Mouse (Mus musculus): ENCODE measurements around the gene Gstp2. TPM values are rescaled to one million over a fixed set of nuclear protein-coding genes. Genes with fewer than 3 reads are reported as not detected.

Gene Gstp2
- polyA plus RNA-seq, 1 experiment from 2014 or later: 0.61 TPM

DNA sequence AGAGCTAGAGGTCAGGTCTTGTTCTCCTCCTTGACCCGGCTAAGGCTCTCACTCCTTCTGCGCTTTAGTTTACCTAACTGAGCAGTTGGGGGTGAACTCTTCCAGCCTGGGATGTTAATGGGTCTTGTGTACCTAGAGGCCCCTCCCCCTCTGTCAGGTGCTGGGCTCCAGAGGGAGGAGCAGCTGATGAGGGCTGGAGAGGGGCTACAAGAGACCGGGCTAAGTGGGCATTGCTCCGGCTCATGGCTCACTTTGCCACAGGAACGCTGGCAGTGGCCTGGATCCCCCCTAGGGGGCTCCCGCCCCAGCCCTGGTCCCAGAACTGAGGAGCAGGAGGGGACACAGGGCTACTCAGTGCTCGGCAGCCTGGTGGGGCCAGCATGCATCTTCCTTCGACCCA is 38.0 kb upstream of the Gstp2 start:
- no peaks in the 10 kb centered on the region for H3K9me3 ChIP-seq
- H3K27me3 ChIP-seq: no peaks in the 10 kb centered on the region; the same call in 1 of the 2 replicates
- no peak for ATAC-seq (ENCODE audit: low FRiP score, low read depth)
- no peaks in the 10 kb centered on the region for H3K4me1 ChIP-seq
- no peak overlapping the region for H3K9ac ChIP-seq
- H3K27ac ChIP-seq: no peak overlapping the region
- H3K36me3 ChIP-seq: no peaks in the 10 kb centered on the region
- no peak overlapping the region for H3K4me2 ChIP-seq (replicated peaks)
- H3K4me3 ChIP-seq: no peak overlapping the region
- WGBS: 23% methylated on average over 8 of the region's 8 CpGs

GRCm38 (mm10) chr19:4083316-4083715 is 37.5 kb upstream of the Gstp2 start:
- Histone ChIP-seq H3K4me2 (replicated peaks) (no peak overlapping the region), H3K9ac (no peak overlapping the region), H3K36me3 (no peaks in the 10 kb centered on the region), H3K9me3 (no peaks in the 10 kb centered on the region), H3K4me3 (no peak overlapping the region), H3K27ac (no peak overlapping the region), H3K27me3 (no peaks in the 10 kb centered on the region; the same call in 1 of the 2 replicates), H3K4me1 (no peaks in the 10 kb centered on the region)
- no peak for ATAC-seq (ENCODE audit: low FRiP score, low read depth)
- WGBS: 74% methylated on average over 7 of the region's 7 CpGs

DNA sequence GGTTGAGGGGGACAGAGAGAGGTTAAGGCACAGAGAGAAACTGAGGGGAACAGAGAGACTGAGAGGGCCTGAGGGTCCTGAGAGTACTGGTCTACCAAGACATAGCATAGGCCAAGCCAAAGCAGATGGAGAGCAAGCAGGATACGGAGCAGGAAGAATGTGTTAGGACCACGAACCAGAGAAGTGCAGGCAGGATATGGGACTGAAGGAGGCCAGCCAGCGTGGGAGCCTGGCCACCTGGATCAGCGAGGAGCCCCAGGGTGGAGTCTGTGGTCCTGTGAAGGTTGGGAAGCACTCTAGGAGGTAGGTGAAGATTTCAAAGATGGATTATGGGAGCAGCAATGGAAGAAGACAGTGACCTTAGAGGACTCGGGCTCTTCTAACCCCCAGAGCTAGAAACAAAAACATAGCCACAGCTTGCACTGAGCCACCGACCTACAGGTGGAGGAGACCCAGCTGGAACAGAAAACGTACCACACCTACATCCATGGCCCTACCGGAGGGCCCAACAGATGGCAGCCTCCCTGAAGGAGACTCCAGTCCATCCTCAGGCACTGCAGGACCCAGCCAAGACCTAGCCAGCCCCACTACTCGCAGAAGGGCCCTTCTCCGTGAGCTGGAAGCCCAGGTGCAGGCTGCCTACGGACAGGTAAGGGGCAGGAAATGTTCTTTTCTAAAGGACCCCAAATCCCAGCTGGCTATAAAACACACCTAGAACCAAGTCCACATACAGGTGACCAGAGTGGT is 36.6 kb upstream of the Gstp2 start:
- no peaks in the 10 kb centered on the region for H3K9me3 ChIP-seq
- H3K4me3 ChIP-seq: no peak overlapping the region
- no peak for ATAC-seq (ENCODE audit: low FRiP score, low read depth)
- WGBS: 77% methylated on average over 11 of the region's 11 CpGs
- H3K9ac ChIP-seq: no peak overlapping the region
- H3K4me2 ChIP-seq (replicated peaks): no peak overlapping the region
- no peak overlapping the region for H3K27ac ChIP-seq
- no peaks in the 10 kb centered on the region for H3K4me1 ChIP-seq
- H3K27me3 ChIP-seq: no peaks in the 10 kb centered on the region; the same call in 1 of the 2 replicates
- H3K36me3 ChIP-seq: no peaks in the 10 kb centered on the region

- no peak for ATAC-seq (ENCODE audit: low FRiP score, low read depth)
- no peak within 1 kb of the TSS for H3K4me2 ChIP-seq (replicated peaks)
- 64% methylated on average over 3 of the region's 3 CpGs for WGBS
- no peaks in the 10 kb centered on the region for H3K9me3 ChIP-seq
- H3K27ac ChIP-seq: no peak within 1 kb of the TSS
- H3K4me1 ChIP-seq: no peaks in the 10 kb centered on the region
- H3K4me3 ChIP-seq: no peak within 1 kb of the TSS
- H3K9ac ChIP-seq: no peak within 1 kb of the TSS
- no peaks in the 10 kb centered on the region; the same call in 1 of the 2 replicates for H3K27me3 ChIP-seq
- no peaks in the 10 kb centered on the region for H3K36me3 ChIP-seq
These were observed 35.6 kb upstream of the Gstp2 start, which contains the start of gene Cabp2 for GRCm38 (mm10) chr19:4081394-4081793. Cabp2 (plus strand) TSS chr19:4081578.

- ATAC-seq (ENCODE audit: low FRiP score, low read depth): no peak
- Histone ChIP-seq H3K36me3 (no peaks in the 10 kb centered on the region), H3K4me1 (no peaks in the 10 kb centered on the region), H3K4me3 (no peak overlapping the region), H3K9ac (no peak overlapping the region), H3K9me3 (no peaks in the 10 kb centered on the region), H3K4me2 (replicated peaks) (no peak overlapping the region), H3K27ac (no peak overlapping the region), H3K27me3 (no peaks in the 10 kb centered on the region; the same call in 1 of the 2 replicates)
- 67% methylated on average over 8 of the region's 8 CpGs for WGBS
These were observed 34.7 kb upstream of the Gstp2 start for GRCm38 (mm10) chr19:4080511-4081009.

DNA sequence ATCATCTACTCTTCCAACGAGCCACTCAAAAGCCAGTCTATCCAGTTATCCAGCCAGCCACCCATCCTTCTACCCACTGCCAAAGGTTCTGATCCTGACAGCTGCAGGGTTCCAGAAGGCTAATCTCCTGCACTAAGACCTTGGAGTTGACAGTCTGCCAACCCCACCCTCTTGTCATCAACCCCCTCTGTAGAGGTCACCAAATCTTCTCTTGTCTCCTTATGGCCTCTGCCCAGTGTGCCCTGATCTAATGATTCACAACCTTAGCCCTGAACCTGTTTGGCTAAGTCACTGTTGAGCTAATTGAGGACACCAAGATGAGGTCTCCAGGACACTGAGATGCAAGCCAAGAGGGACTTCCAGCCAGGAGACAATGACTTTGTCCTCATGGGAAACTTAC is 33.8 kb upstream of the Gstp2 start:
- no peaks in the 10 kb centered on the region for H3K4me1 ChIP-seq
- no peak overlapping the region for H3K4me3 ChIP-seq
- H3K4me2 ChIP-seq (replicated peaks): no peak overlapping the region
- H3K36me3 ChIP-seq: no peaks in the 10 kb centered on the region
- H3K27me3 ChIP-seq: no peaks in the 10 kb centered on the region
- no peaks in the 10 kb centered on the region for H3K9me3 ChIP-seq
- WGBS: 76% methylated on average over 1 of the region's 1 CpGs
- H3K9ac ChIP-seq: no peak overlapping the region
- no peak for ATAC-seq (ENCODE audit: low FRiP score, low read depth)
- no peak overlapping the region for H3K27ac ChIP-seq

DNA sequence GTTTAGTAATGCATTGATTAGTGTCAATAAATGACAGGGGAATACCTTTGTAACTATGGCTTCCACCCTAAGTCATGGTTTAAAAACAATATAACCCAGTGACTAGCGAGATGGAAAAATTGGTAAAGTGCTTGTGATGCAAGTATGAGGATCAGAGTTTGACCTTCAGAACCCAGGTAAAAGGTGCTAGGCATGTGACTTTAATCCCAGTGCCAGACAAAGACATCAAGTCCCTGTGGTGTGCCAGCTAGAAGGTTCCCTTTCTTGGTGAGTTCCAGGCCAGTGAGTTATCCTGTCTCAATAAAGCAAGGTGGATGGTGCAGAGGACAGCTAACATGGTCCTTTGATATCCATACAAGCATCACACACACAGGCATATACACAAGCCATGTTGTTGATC is 29.7 kb upstream of the Gstp2 start:
- no peak overlapping the region for H3K4me2 ChIP-seq (replicated peaks)
- H3K9ac ChIP-seq: no peak overlapping the region
- no peak for ATAC-seq (ENCODE audit: low FRiP score, low read depth)
- no peaks in the 10 kb centered on the region for H3K27me3 ChIP-seq
- H3K4me3 ChIP-seq: no peak overlapping the region
- H3K9me3 ChIP-seq: no peaks in the 10 kb centered on the region
- H3K27ac ChIP-seq: no peak overlapping the region
- H3K36me3 ChIP-seq: no peaks in the 10 kb centered on the region
- no peaks in the 10 kb centered on the region for H3K4me1 ChIP-seq
- 83% methylated on average over 1 of the region's 1 CpGs for WGBS

DNA sequence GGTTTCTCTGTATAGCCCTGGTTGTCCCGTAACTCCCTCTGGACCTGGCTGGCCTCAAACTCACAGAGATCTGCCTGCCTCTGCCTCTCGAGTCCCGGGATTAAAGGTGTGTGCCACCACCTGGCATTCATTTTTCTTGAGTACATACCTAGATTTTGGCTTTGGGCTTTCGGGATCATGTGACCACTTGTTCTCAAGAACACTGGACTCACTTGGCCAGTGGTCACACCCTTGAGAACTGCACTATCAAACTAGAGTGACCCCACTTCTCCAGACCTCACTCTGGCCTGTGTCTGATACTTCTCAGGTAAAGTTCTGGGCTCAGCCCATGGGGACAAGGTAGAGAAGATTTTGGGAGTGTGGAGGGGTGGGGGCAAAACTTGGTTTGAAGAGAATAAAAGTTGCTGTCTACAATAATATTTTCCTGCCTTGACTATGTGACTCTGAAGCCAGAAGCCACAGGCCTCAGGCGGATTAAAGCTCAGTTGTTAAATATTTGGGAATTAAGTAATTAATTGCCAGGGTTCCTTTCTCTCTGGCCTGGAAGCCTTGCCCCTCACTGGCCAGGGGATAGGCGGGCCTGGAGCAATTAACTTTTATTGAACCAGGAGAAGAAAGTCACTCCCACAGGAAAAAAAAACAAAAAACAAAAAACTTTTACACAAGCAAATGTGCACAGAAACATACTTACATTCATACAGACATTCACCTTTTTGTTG is 27.0 kb upstream of the Gstp2 start:
- H3K9ac ChIP-seq: no peak overlapping the region
- H3K4me2 ChIP-seq (replicated peaks): no peak overlapping the region
- ATAC-seq (ENCODE audit: low FRiP score, low read depth): no peak
- H3K27me3 ChIP-seq: no peaks in the 10 kb centered on the region
- H3K4me1 ChIP-seq: no peaks in the 10 kb centered on the region
- H3K4me3 ChIP-seq: no peak overlapping the region
- no peaks in the 10 kb centered on the region for H3K36me3 ChIP-seq
- H3K9me3 ChIP-seq: no peaks in the 10 kb centered on the region
- 66% methylated on average over 6 of the region's 6 CpGs for WGBS
- no peak overlapping the region for H3K27ac ChIP-seq

DNA sequence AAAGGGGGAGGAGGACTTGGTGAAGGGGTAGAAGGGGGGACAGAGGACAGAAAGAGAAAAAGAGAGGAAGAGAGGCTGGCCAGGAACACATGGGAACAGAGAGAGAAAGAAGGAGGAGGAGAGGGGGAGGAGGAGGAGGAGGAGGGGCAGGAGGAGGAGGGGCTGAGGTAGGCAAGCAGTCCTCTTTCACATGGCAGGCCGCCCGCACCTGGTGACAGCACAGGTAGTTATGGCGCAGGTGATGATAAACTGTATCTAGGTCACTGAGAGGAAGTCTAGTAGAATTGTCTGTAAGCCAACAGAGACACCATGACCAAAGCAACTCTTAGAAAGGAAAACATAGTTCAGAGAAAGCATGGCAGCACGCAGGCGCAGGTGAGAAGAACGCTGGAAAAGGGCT is 25.6 kb upstream of the Gstp2 start:
- Histone ChIP-seq H3K4me1 (no peaks in the 10 kb centered on the region), H3K27ac (no peak overlapping the region), H3K9ac (no peak overlapping the region), H3K36me3 (no peaks in the 10 kb centered on the region), H3K27me3 (no peaks in the 10 kb centered on the region), H3K4me2 (replicated peaks) (no peak overlapping the region), H3K4me3 (no peak overlapping the region), H3K9me3 (no peaks in the 10 kb centered on the region)
- WGBS: 92% methylated on average over 6 of the region's 6 CpGs
- no peak for ATAC-seq (ENCODE audit: low FRiP score, low read depth)

GRCm38 (mm10) chr19:4070756-4071155 is 24.9 kb upstream of the Gstp2 start:
- Histone ChIP-seq H3K27me3 (no peaks in the 10 kb centered on the region), H3K4me3 (no peak overlapping the region), H3K4me1 (no peaks in the 10 kb centered on the region), H3K27ac (no peak overlapping the region), H3K36me3 (no peaks in the 10 kb centered on the region), H3K4me2 (replicated peaks) (no peak overlapping the region), H3K9me3 (no peaks in the 10 kb centered on the region), H3K9ac (no peak overlapping the region)
- ATAC-seq (ENCODE audit: low FRiP score, low read depth): no peak
- WGBS: 81% methylated on average over 8 of the region's 8 CpGs

GRCm38 (mm10) chr19:4070311-4070710 is 24.5 kb upstream of the Gstp2 start:
- H3K27ac ChIP-seq: no peak overlapping the region
- H3K4me3 ChIP-seq: no peak overlapping the region
- no peaks in the 10 kb centered on the region for H3K4me1 ChIP-seq
- 79% methylated on average over 15 of the region's 15 CpGs for WGBS
- no peaks in the 10 kb centered on the region for H3K36me3 ChIP-seq
- H3K9ac ChIP-seq: no peak overlapping the region
- no peak for ATAC-seq (ENCODE audit: low FRiP score, low read depth)
- H3K4me2 ChIP-seq (replicated peaks): no peak overlapping the region
- H3K9me3 ChIP-seq: no peaks in the 10 kb centered on the region
- H3K27me3 ChIP-seq: no peaks in the 10 kb centered on the region

- H3K4me3 ChIP-seq: no peak overlapping the region
- 78% methylated on average over 15 of the region's 15 CpGs for WGBS
- no peak overlapping the region for H3K4me2 ChIP-seq (replicated peaks)
- no peaks in the 10 kb centered on the region for H3K4me1 ChIP-seq
- no peaks in the 10 kb centered on the region for H3K36me3 ChIP-seq
- H3K9me3 ChIP-seq: no peaks in the 10 kb centered on the region
- H3K27me3 ChIP-seq: no peaks in the 10 kb centered on the region
- no peak overlapping the region for H3K9ac ChIP-seq
- ATAC-seq (ENCODE audit: low FRiP score, low read depth): no peak
- H3K27ac ChIP-seq: no peak overlapping the region
These were observed 23.0 kb upstream of the Gstp2 start for GRCm38 (mm10) chr19:4068717-4069410.

Measured in limb, embryonic 13.5 days (tissue).